Mouse (Mus musculus): ENCODE data around the gene Arfgef3. TPM values are rescaled to one million over a fixed set of nuclear protein-coding genes. Genes with fewer than 3 reads are reported as not detected.

Gene Arfgef3
- polyA plus RNA-seq, 1 experiment: 3.2 TPM

GRCm38 (mm10) chr10:18660998-18661397 lies 82.8 kb downstream of the Arfgef3 start:
- H3K4me1 ChIP-seq (ENCODE audit: control insufficient read depth, insufficient read depth, low read length): no peaks in the 10 kb centered on the region
- no peak for TF ChIP-seq POLR2A (IDR thresholded peaks at IDR 0.05; ENCODE audit: borderline replicate concordance, extremely low read depth, low read depth, low read length)
- no peak for TF ChIP-seq CTCF (IDR thresholded peaks at IDR 0.05; ENCODE audit: insufficient read depth, low read length)
- H3K4me3 ChIP-seq (replicated peaks; ENCODE audit: extremely low read depth, low read depth, low read length): no peak overlapping the region
- no peak for DNase-seq
- WGBS: 94% methylated on average over 2 of the region's 2 CpGs

DNA sequence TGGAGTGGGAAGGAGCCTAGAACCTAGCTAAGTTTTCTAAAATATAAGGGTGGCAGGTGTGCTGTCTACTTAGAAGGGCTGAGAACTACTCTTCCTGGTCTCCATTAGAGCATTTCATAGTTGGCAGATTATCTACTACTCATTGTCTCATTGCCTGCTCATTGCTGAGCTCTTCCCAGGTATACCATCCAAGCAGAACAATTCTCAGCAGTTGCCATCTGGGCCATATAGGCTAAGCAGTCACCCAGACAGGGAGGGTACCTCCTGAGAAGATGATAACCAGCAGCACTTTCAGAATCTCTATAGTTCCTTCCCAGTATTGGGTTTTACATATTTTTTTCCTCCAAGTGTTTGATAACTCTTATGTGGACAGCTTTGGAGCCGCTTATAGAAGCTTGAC lies 86.2 kb downstream of the Arfgef3 start:
- no peak for DNase-seq
- 93% methylated on average over 1 of the region's 1 CpGs for WGBS
- Histone ChIP-seq H3K4me1 (ENCODE audit: control insufficient read depth, insufficient read depth, low read length) (no peaks in the 10 kb centered on the region), H3K4me3 (replicated peaks; ENCODE audit: extremely low read depth, low read depth, low read length) (no peak overlapping the region)
- no peak for TF ChIP-seq CTCF (IDR thresholded peaks at IDR 0.05; ENCODE audit: insufficient read depth, low read length)
- no peak for TF ChIP-seq POLR2A (IDR thresholded peaks at IDR 0.05; ENCODE audit: borderline replicate concordance, extremely low read depth, low read depth, low read length)

- no peak for TF ChIP-seq CTCF (IDR thresholded peaks at IDR 0.05; ENCODE audit: insufficient read depth, low read length)
- TF ChIP-seq POLR2A (IDR thresholded peaks at IDR 0.05; ENCODE audit: borderline replicate concordance, extremely low read depth, low read depth, low read length): no peak
- Histone ChIP-seq H3K4me1 (ENCODE audit: control insufficient read depth, insufficient read depth, low read length) (no peaks in the 10 kb centered on the region), H3K4me3 (replicated peaks; ENCODE audit: extremely low read depth, low read depth, low read length) (no peak overlapping the region)
- no peak for DNase-seq
- 78% methylated on average over 1 of the region's 1 CpGs for WGBS
Measured at GRCm38 (mm10) chr10:18647069-18647468, 96.7 kb downstream of the Arfgef3 start.

DNA sequence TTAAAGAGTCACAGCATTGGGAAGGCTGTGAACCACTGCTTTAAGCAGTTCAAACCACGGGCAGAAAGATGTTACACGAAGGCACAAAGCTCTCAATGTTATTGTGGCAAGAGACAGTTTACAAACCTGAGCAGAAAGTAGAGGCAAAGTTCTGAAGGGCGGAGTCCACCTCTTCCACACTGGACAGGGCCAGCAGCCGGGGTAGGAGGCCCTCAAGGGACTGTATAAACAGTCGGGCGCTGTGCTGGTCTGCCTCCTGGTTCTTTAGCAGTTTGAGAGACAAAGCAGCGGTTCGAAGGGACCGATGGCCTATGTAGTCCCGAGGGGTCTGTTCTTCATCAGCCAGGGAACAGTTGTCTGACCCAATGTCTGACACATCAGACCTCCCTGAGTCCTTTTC lies 97.7 kb downstream of the Arfgef3 start:
- 74% methylated on average over 10 of the region's 10 CpGs for WGBS
- no peak for TF ChIP-seq CTCF (IDR thresholded peaks at IDR 0.05; ENCODE audit: insufficient read depth, low read length)
- no peak for TF ChIP-seq POLR2A (IDR thresholded peaks at IDR 0.05; ENCODE audit: borderline replicate concordance, extremely low read depth, low read depth, low read length)
- no peaks in the 10 kb centered on the region for H3K4me1 ChIP-seq (ENCODE audit: control insufficient read depth, insufficient read depth, low read length)
- no peak for DNase-seq
- H3K4me3 ChIP-seq (replicated peaks; ENCODE audit: extremely low read depth, low read depth, low read length): no peak overlapping the region

- Histone ChIP-seq H3K4me1 (ENCODE audit: control insufficient read depth, insufficient read depth, low read length) (no peaks in the 10 kb centered on the region), H3K4me3 (replicated peaks; ENCODE audit: extremely low read depth, low read depth, low read length) (no peak overlapping the region)
- DNase-seq: no peak
- TF ChIP-seq CTCF (IDR thresholded peaks at IDR 0.05; ENCODE audit: insufficient read depth, low read length) (no peak), POLR2A (IDR thresholded peaks at IDR 0.05; ENCODE audit: borderline replicate concordance, extremely low read depth, low read depth, low read length) (no peak)
- WGBS: 96% methylated on average over 1 of the region's 1 CpGs
Measured at GRCm38 (mm10) chr10:18644346-18644745, 99.4 kb downstream of the Arfgef3 start.

DNA sequence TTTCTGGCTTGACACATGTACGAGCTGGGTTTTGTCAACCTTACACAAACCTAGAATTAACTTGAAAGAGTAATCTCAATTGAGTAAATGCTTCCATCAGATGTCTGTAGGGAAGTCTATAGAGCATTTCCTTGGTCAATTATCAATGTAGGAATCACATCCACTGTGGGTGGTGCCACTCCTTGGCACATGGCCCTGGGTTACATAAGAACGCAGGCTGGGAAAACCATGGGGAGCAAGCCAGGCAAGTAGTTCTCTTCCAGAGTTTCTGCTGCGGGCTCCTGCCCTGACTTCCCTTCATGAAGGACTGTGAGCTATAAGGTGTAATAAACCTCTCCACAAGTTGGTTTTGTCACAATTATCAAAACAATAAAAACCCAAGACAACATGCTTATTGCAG lies 100.2 kb downstream of the Arfgef3 start:
- Histone ChIP-seq H3K4me3 (replicated peaks; ENCODE audit: extremely low read depth, low read depth, low read length) (no peak overlapping the region), H3K4me1 (ENCODE audit: control insufficient read depth, insufficient read depth, low read length) (no peaks in the 10 kb centered on the region)
- 58% methylated on average over 3 of the region's 3 CpGs for WGBS
- TF ChIP-seq POLR2A (IDR thresholded peaks at IDR 0.05; ENCODE audit: borderline replicate concordance, extremely low read depth, low read depth, low read length): no peak
- TF ChIP-seq CTCF (IDR thresholded peaks at IDR 0.05; ENCODE audit: insufficient read depth, low read length): no peak
- no peak for DNase-seq

DNA sequence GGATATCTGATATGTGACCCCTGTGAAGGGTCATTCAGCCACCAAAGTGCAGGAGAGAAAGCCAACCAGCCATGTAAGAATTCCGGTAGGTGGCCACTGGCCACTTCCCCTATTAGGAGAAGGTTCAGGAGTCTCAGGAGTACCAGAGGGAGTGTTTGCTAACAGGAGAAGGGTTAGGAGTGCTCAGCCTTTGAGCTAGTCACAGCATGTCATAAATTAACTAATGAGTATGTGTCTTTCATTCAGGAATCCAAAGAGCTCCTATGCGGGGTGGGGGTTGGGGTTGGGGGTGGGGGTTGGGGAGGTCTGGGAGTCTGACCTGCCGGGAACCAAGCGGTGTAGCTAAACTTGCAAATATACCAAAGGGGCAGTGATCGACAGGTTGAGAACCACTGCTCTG lies 100.9 kb downstream of the Arfgef3 start:
- 60% methylated on average over 5 of the region's 5 CpGs for WGBS
- Histone ChIP-seq H3K4me1 (ENCODE audit: control insufficient read depth, insufficient read depth, low read length) (no peaks in the 10 kb centered on the region), H3K4me3 (replicated peaks; ENCODE audit: extremely low read depth, low read depth, low read length) (no peak overlapping the region)
- TF ChIP-seq CTCF (IDR thresholded peaks at IDR 0.05; ENCODE audit: insufficient read depth, low read length) (no peak), POLR2A (IDR thresholded peaks at IDR 0.05; ENCODE audit: borderline replicate concordance, extremely low read depth, low read depth, low read length) (no peak)
- no peak for DNase-seq

DNA sequence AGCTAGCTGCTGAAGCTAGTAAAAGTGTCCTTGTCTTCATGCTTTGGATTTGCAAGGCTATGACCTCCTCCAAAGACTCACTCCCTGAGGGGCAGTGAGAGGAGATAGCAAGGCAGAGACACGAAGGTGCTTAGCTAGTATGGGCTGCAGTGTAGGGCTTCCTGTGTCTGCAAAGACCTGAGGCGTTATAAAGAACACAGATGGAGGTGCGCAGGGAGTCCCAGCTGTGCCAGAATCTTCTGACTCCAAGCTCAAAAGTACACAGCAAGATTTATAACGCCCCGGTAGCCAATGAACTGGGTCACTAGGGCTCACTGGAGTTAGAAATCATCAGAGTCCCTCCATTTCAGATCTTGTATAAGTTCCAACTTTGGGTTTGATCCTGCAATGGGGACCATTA lies 103.2 kb downstream of the Arfgef3 start:
- WGBS: 83% methylated on average over 5 of the region's 5 CpGs
- Histone ChIP-seq H3K4me1 (ENCODE audit: control insufficient read depth, insufficient read depth, low read length) (no peaks in the 10 kb centered on the region), H3K4me3 (replicated peaks; ENCODE audit: extremely low read depth, low read depth, low read length) (no peak overlapping the region)
- TF ChIP-seq POLR2A (IDR thresholded peaks at IDR 0.05; ENCODE audit: borderline replicate concordance, extremely low read depth, low read depth, low read length) (no peak), CTCF (IDR thresholded peaks at IDR 0.05; ENCODE audit: insufficient read depth, low read length) (no peak)
- DNase-seq: no peak

DNA sequence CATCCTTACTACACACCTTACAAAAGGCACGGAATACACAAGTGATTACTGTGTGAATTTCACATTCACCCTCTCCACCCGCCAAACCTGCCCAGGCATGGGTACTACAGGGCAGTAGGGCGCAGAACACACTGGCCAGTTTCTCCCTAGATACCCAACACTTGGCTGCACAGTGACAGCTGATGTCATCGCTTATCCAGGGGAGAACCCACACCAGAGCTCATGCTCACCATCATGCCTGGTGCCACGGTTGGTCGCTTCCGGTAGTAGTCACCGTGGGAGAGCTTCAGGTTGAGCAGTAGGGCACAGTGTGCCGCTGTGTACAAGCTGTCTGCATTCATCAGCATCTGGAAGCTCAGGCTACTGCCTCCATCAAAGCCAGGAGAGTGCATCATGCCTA lies 108.3 kb downstream of the Arfgef3 start:
- H3K4me1 ChIP-seq (ENCODE audit: control insufficient read depth, insufficient read depth, low read length): no peaks in the 10 kb centered on the region
- 84% methylated on average over 9 of the region's 9 CpGs for WGBS
- TF ChIP-seq CTCF (IDR thresholded peaks at IDR 0.05; ENCODE audit: insufficient read depth, low read length) (no peak), POLR2A (IDR thresholded peaks at IDR 0.05; ENCODE audit: borderline replicate concordance, extremely low read depth, low read depth, low read length) (no peak)
- DNase-seq: no peak
- no peak overlapping the region for H3K4me3 ChIP-seq (replicated peaks; ENCODE audit: extremely low read depth, low read depth, low read length)

GRCm38 (mm10) chr10:18634405-18634985 lies 109.3 kb downstream of the Arfgef3 start:
- no peaks in the 10 kb centered on the region for H3K4me1 ChIP-seq (ENCODE audit: control insufficient read depth, insufficient read depth, low read length)
- no peak for DNase-seq
- no peak overlapping the region for H3K4me3 ChIP-seq (replicated peaks; ENCODE audit: extremely low read depth, low read depth, low read length)
- TF ChIP-seq POLR2A (IDR thresholded peaks at IDR 0.05; ENCODE audit: borderline replicate concordance, extremely low read depth, low read depth, low read length): no peak
- no peak for TF ChIP-seq CTCF (IDR thresholded peaks at IDR 0.05; ENCODE audit: insufficient read depth, low read length)
- 77% methylated on average over 7 of the region's 7 CpGs for WGBS

All from lung, adult 2 months (tissue).